Mouse (Mus musculus): ENCODE results near the gene Phf21a.

DNA sequence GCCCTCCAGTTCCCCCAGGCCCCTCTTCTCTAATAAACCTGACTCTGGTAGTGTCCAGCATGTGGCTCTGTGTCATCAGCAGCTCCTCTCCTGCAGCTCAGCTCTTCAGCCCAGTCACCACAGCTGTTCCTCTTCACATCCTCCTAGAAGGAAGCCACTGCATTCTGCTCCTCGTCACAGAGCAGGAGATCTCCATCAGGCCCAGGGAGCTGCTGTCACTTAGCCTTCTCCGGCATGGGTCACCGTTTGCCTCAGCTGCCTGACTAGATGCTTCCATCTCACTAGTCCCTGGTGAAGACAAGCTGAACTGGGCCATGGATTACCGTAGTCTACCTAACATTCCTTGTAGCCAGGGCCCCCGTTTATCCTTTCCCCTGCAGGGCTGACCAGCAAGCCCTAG, 288.2 kb downstream of the Phf21a start:
- TF ChIP-seq POLR2A (IDR thresholded peaks at IDR 0.05; ENCODE audit: low read depth, low read length) (no peak), CTCF (IDR thresholded peaks at IDR 0.05; ENCODE audit: extremely low read depth, insufficient read length, insufficient replicate concordance, low read depth, low read length) (no peak)

Measured in small intestine, adult 2 months (tissue).